ENCODE assay signal across 8 mouse cellular contexts in genomic region chr3:89784991-89785753, GRCm38 (mm10). TPM values are rescaled to one million over a fixed set of nuclear protein-coding genes. Genes with fewer than 3 reads are reported as not detected.
DNase-seq lines count a peak whose midpoint lies in the region; ATAC-seq and TF ChIP-seq lines count a peak whose summit lies in the region.

No protein-coding gene starts in this region.

- no peaks in the 10 kb centered on the region for H3K4me1 ChIP-seq in hindbrain, postnatal 0 days (ENCODE audit: insufficient read depth, low read length)

- peak; percentile 88 for TF ChIP-seq CTCF in gastrocnemius, adult 2 months (IDR thresholded peaks at IDR 0.05)
- peak; percentile 87 for TF ChIP-seq CTCF in hindbrain, postnatal 0 days (IDR thresholded peaks at IDR 0.05; ENCODE audit: low read depth)

- H3K36me3 ChIP-seq in hindbrain, postnatal 0 days (ENCODE audit: insufficient read depth, low read length): peaks cover 30% of the 10 kb centered on the region

- peak overlapping the region; percentile 56 for H3K4me3 ChIP-seq in gastrocnemius, adult 2 months
- H3K4me3 ChIP-seq in hindbrain, postnatal 0 days (ENCODE audit: low read length): no peak overlapping the region

- peak; percentile 47 to 63 for DNase-seq in spleen, adult 18-20 months
- no peak for DNase-seq in spleen, adult 12 weeks (ENCODE audit: low spot score)
- DNase-seq in cerebellum, postnatal 14 days: peak; percentile 87 to 92
- peak; percentile 93 for DNase-seq in gastrocnemius, adult 2 months
- DNase-seq in hindbrain, postnatal 0 days (ENCODE audit: low spot score): peak; percentile 86
- DNase-seq in left cerebral cortex, postnatal 4 days: peak; percentile 82
- peak; percentile 54 for DNase-seq in mesoderm, embryonic 11.5 days (ENCODE audit: low read depth, low spot score)
- DNase-seq in spleen, postnatal 14 days (ENCODE audit: low spot score in 2 of 2): peak; percentile 39 to 58

- no peak overlapping the region for H3K9ac ChIP-seq in hindbrain, postnatal 0 days (replicated peaks; ENCODE audit: low read length)

- H3K27ac ChIP-seq in gastrocnemius, adult 2 months: peak overlapping the region; percentile 87
- 0 out of 2 replicates have a peak overlapping the region, but pooled peaks have one; percentile 8 for H3K27ac ChIP-seq in hindbrain, postnatal 0 days

- peak overlapping the region; percentile 25; the same call in 1 of the 2 replicates for H3K4me2 ChIP-seq in hindbrain, postnatal 0 days (ENCODE audit: low read depth, low read length)

- peak; percentile 88 for ATAC-seq in hindbrain, postnatal 0 days

- 15% methylated on average over 11 of the region's 11 CpGs for WGBS in hindbrain, postnatal 0 days

- H3K9me3 ChIP-seq in hindbrain, postnatal 0 days (ENCODE audit: low read length): no peaks in the 10 kb centered on the region

- no peaks in the 10 kb centered on the region for H3K27me3 ChIP-seq in hindbrain, postnatal 0 days (ENCODE audit: insufficient read depth, low read length)

- intact Hi-C loops in gastrocnemius, adult 2 months (cut with DNase I): loop anchor here (1.0 kb wide), 1 partner anchor 72 kb away; no protein-coding TSS in a partner anchor
- intact Hi-C loops in left cerebral cortex, postnatal 4 days (cut with DNase I): loop anchor here (5.0 kb wide), 1 partner anchor 72 kb away; no protein-coding TSS in a partner anchor

RNA-seq across cellular contexts. Expression of gene Ube2q1, which starts 11.8 kb away (rescaled TPM):
- total RNA-seq in gastrocnemius, adult 2 months (2021): 10 to 100 TPM; 14.2 to 15.9 TPM
- total RNA-seq in hindbrain, postnatal 0 days (2014; rRNA removed): 50.7 and 53.2 TPM in 2 replicates
- 9.2 and 9.5 TPM in 2 replicates for polyA plus RNA-seq in hindbrain, postnatal 0 days (2015; fragmentation: Nextera tagmentation; extraction: Ambion mirVana)
- 10 to 100 TPM; 74.5 to 79.3 TPM for total RNA-seq in left cerebral cortex, postnatal 4 days (2021)

RNA-seq across cellular contexts. Expression of gene Chrnb2, which starts 20.7 kb away (rescaled TPM):
- under 1 TPM; 0.08 to 0.11 TPM for total RNA-seq in gastrocnemius, adult 2 months (2021)
- 40.3 and 45.6 TPM in 2 replicates for total RNA-seq in hindbrain, postnatal 0 days (2014; rRNA removed)
- 16.2 and 16.5 TPM in 2 replicates for polyA plus RNA-seq in hindbrain, postnatal 0 days (2015; fragmentation: Nextera tagmentation; extraction: Ambion mirVana)
- 10 to 100 TPM; 28.4 to 29.2 TPM for total RNA-seq in left cerebral cortex, postnatal 4 days (2021)

RNA-seq across cellular contexts. Expression of gene She, which starts 46.0 kb away (rescaled TPM):
- 1 to 10 TPM; 4.1 to 5.1 TPM for total RNA-seq in gastrocnemius, adult 2 months (2021)
- 1.9 and 2.8 TPM in 2 replicates for total RNA-seq in hindbrain, postnatal 0 days (2014; rRNA removed)
- polyA plus RNA-seq in hindbrain, postnatal 0 days (2015; fragmentation: Nextera tagmentation; extraction: Ambion mirVana): 0.98 and 1.1 TPM in 2 replicates
- total RNA-seq in left cerebral cortex, postnatal 4 days (2021): 1 to 10 TPM; 3.0 to 3.4 TPM

Comparison
In these comparisons a context has a peak if more than half of its experiments do, and no peak if none do; other contexts are left out.
1. RNA of gene Chrnb2, which starts 20.7 kb away (total RNA-seq): 40.3 to 45.6 TPM in hindbrain, postnatal 0 days and 28.4 to 29.2 TPM in left cerebral cortex, postnatal 4 days; 0.08 to 0.11 TPM in gastrocnemius, adult 2 months; every median in the first group is over 10 times any median in the second.